Mouse (Mus musculus) limb, embryonic 12.5 days (tissue): Measurements from ENCODE around the gene Fbxw27. TPM values are rescaled to one million over a fixed set of nuclear protein-coding genes. Genes with fewer than 3 reads are reported as not detected.
"Not testable (repeated sequence)": the region's sequence is repeated elsewhere in the genome, so short reads cannot be mapped to it uniquely, and the experiment has no call there.

Experiments used
- ATAC-seq: fragments of 200-750 bp; cut with Nextera tagmentation; 2 replicates; pipeline ENCODE4 v1.8.0; 2017; ENCODE audit warnings: low read depth, moderate TSS enrichment; ENCODE audit not compliant: insufficient number of reproducible peaks, insufficient read depth, low FRiP score, low TSS enrichment
- H3K27ac ChIP-seq: fragments of 300-500 bp; sonication (generic); 2 replicates; pipeline ENCODE4 v1.5.1; 2016; ENCODE audit warnings: mild to moderate bottlenecking, moderate library complexity
- H3K27me3 ChIP-seq: fragments of 300-500 bp; sonication (generic); 2 replicates; pipeline ENCODE4 v1.6.1; 2016; ENCODE audit warnings: mild to moderate bottlenecking, moderate library complexity
- H3K36me3 ChIP-seq: fragments of 300-500 bp; sonication (generic); 2 replicates; pipeline ENCODE4 v1.6.1; 2016; ENCODE audit warnings: mild to moderate bottlenecking, moderate library complexity
- H3K4me1 ChIP-seq: fragments of 300-500 bp; sonication (generic); replicated peaks from 2 replicates; pipeline ENCODE4 v1.6.1; 2016
- H3K4me2 ChIP-seq: fragments of 300-500 bp; sonication (generic); 2 replicates; pipeline ENCODE4 v1.6.1; 2016; ENCODE audit warnings: mild to moderate bottlenecking, moderate library complexity
- H3K4me3 ChIP-seq: fragments of 300-500 bp; sonication (generic); replicated peaks from 2 replicates; pipeline ENCODE4 v1.5.1; 2016; ENCODE audit warnings: mild to moderate bottlenecking
- H3K9ac ChIP-seq: fragments of 300-500 bp; sonication (generic); replicated peaks from 2 replicates; pipeline ENCODE4 v1.6.1; 2016; ENCODE audit warnings: mild to moderate bottlenecking, moderate library complexity
- H3K9me3 ChIP-seq: fragments of 300-500 bp; sonication (generic); 2 replicates; pipeline ENCODE4 v1.6.1; 2016; ENCODE audit warnings: mild to moderate bottlenecking, moderate library complexity
- WGBS: fragments of 180-500 bp; shearing (Covaris S2); methylation state at CpG from one replicate; pipeline ENCODE4 v1.1.7; 2016; 5-methylcytosine and 5-hydroxymethylcytosine counted together
- polyA plus RNA-seq: library from polyadenylated mRNA; unstranded; fragments of >200 nt; fragmentation: Nextera tagmentation; extraction: Ambion mirVana; gene quantifications from 2 replicates; pipeline ENCODE4 v1.2.1, GENCODE M21; 2016

Fbxw27 gene
- polyA plus RNA-seq, 1 experiment from 2014 or later = not detected

GRCm38 (mm10) chr9:109798051-109798450 lies 7.6 kb upstream of the Fbxw27 start:
- Histone ChIP-seq H3K4me1 (no peaks in the 10 kb centered on the region), H3K36me3 (no peaks in the 10 kb centered on the region), H3K4me2 (no peak overlapping the region), H3K27ac (no peak overlapping the region), H3K9me3 (no peaks in the 10 kb centered on the region), H3K9ac (no peak overlapping the region), H3K4me3 (no peak overlapping the region), H3K27me3 (no peaks in the 10 kb centered on the region)
- ATAC-seq = no peak
- WGBS = 88% methylated on average over 1 of the region's 1 CpGs

- Histone ChIP-seq H3K36me3 (no peaks in the 10 kb centered on the region), H3K27me3 (no peaks in the 10 kb centered on the region), H3K9me3 (no peaks in the 10 kb centered on the region), H3K4me3 (no peak overlapping the region), H3K4me1 (no peaks in the 10 kb centered on the region), H3K27ac (no peak overlapping the region), H3K9ac (no peak overlapping the region), H3K4me2 (no peak overlapping the region)
- WGBS = 72% methylated on average over 2 of the region's 2 CpGs
- ATAC-seq = no peak
Observed at GRCm38 (mm10) chr9:109795811-109796210, 5.3 kb upstream of the Fbxw27 start.

- Histone ChIP-seq H3K27ac (no peak overlapping the region), H3K4me3 (no peak overlapping the region), H3K9ac (no peak overlapping the region), H3K4me2 (no peak overlapping the region), H3K27me3 (no peaks in the 10 kb centered on the region), H3K4me1 (no peaks in the 10 kb centered on the region), H3K9me3 (no peaks in the 10 kb centered on the region), H3K36me3 (no peaks in the 10 kb centered on the region)
- 52% methylated on average over 2 of the region's 2 CpGs for WGBS
- ATAC-seq = no peak
Observed at GRCm38 (mm10) chr9:109795221-109795620, 4.8 kb upstream of the Fbxw27 start.

GRCm38 (mm10) chr9:109766841-109767240 lies 23.6 kb downstream of the Fbxw27 start:
- not testable (repeated sequence) for H3K27me3 ChIP-seq, H3K9ac ChIP-seq, H3K4me3 ChIP-seq, H3K36me3 ChIP-seq, H3K27ac ChIP-seq, H3K4me1 ChIP-seq, ATAC-seq, H3K4me2 ChIP-seq
- peaks cover 11% of the 10 kb centered on the region; the same call in 1 of the 2 replicates for H3K9me3 ChIP-seq
- WGBS = 56% methylated on average over 1 of the region's 1 CpGs

- not testable (repeated sequence) for ATAC-seq, H3K4me1 ChIP-seq, H3K9me3 ChIP-seq, H3K27ac ChIP-seq, H3K4me3 ChIP-seq, H3K36me3 ChIP-seq, H3K4me2 ChIP-seq, H3K9ac ChIP-seq, H3K27me3 ChIP-seq
- 88% methylated on average over 3 of the region's 3 CpGs for WGBS
Observed at GRCm38 (mm10) chr9:109745989-109746388, 44.5 kb downstream of the Fbxw27 start, which contains the start of gene Fbxw26. Fbxw26 (minus strand) TSS chr9:109746089.

Other genes with a start within 250 kb of the Fbxw27 start
- not detected in 2 replicates for gene Fbxw15, start 222.4 kb downstream of the Fbxw27 start, polyA plus RNA-seq
- not detected in 2 replicates for gene Fbxw24, start 164.6 kb downstream of the Fbxw27 start, polyA plus RNA-seq
- gene Fbxw25, start 126.0 kb downstream of the Fbxw27 start, polyA plus RNA-seq = not detected in 2 replicates
- not detected in 2 replicates for gene Fbxw18, start 88.0 kb downstream of the Fbxw27 start, polyA plus RNA-seq
- gene Fbxw26, start 44.6 kb downstream of the Fbxw27 start, polyA plus RNA-seq = not detected in 2 replicates
- gene Spink8, start 21.6 kb upstream of the Fbxw27 start, polyA plus RNA-seq = not detected in 2 replicates
- gene Nme6, start 42.1 kb upstream of the Fbxw27 start, polyA plus RNA-seq = 77.0 and 80.5 TPM in 2 replicates
- 0.49 and 0.76 TPM in 2 replicates for gene Camp, start 58.9 kb upstream of the Fbxw27 start, polyA plus RNA-seq
- gene Cdc25a, start 84.9 kb upstream of the Fbxw27 start, polyA plus RNA-seq = 49.5 and 55.5 TPM in 2 replicates
- 45.1 and 50.2 TPM in 2 replicates for gene Map4, start 140.8 kb upstream of the Fbxw27 start, polyA plus RNA-seq